ENCODE assay signal across 30 mouse cellular contexts in the genomic region with DNA sequence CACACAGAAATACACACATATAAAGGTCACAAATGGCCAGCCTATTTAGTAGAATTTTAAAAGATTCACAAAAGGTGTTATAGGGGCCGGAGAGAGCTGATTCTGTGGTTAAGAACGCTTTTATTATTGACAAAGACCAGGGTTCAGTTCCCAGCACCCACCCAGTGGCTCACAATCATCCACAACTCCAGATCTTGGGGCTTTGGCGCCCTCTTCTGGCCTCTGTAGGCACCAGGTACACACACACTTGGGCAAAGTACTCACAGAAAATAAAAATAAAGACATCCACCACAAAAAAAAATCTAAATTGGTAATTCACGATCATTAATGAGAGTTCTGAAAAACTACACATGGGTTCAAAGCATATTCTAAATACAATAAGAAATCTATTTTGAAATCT. TPM values are rescaled to one million over a fixed set of nuclear protein-coding genes. Genes with fewer than 3 reads are reported as not detected.
A peak's percentile ranks its signal among the peaks of the same experiment; 100 is the strongest.
DNase-seq lines count a peak whose midpoint lies in the region; TF ChIP-seq lines count a peak whose summit lies in the region.
"Had no signal": no experiment of that assay in that cellular context is flagged by ENCODE, and none has a peak within 500 bp of the region (broad histone marks: within the 10 kb centered on the region; RNA-seq: fewer than 3 reads in every experiment).

No protein-coding gene starts in this region.

- peak; percentile 23; the same call in 1 of the 2 replicates for TF ChIP-seq CTCF in gastrocnemius, adult 2 months (IDR thresholded peaks at IDR 0.05)
- TF ChIP-seq CTCF in testis, adult 2 months (IDR thresholded peaks at IDR 0.05; ENCODE audit: control insufficient read depth, insufficient read depth, insufficient replicate concordance, low read depth, low read length) = peak; percentile 22; the same call in 1 of the 2 replicates
- TF ChIP-seq CTCF in bone marrow, adult 2 months (IDR thresholded peaks at IDR 0.05; ENCODE audit: control insufficient read depth, insufficient read depth, low read length) = peak; percentile 19; the same call in 1 of the 2 replicates

- TF ChIP-seq POLR2A in testis, adult 2 months (IDR thresholded peaks at IDR 0.05; ENCODE audit: control insufficient read depth, low read depth, low read length) = no peak
- TF ChIP-seq POLR2A in bone marrow, adult 2 months (IDR thresholded peaks at IDR 0.05; ENCODE audit: borderline replicate concordance, control insufficient read depth, low read depth, low read length) = no peak

- H3K4me3 ChIP-seq in gastrocnemius, adult 2 months = no peak overlapping the region
- no peak overlapping the region for H3K4me3 ChIP-seq in testis, adult 2 months (ENCODE audit: control insufficient read depth, low read depth, low read length)
- no peak overlapping the region for H3K4me3 ChIP-seq in bone marrow, adult 2 months (replicated peaks; ENCODE audit: control insufficient read depth, low read depth, low read length)
- H3K4me3 ChIP-seq: embryonic facial prominence, embryonic 13.5 days; erythroblast, embryonic 14.5 days; forebrain, embryonic 13.5 days; heart, embryonic 15.5 days; hindbrain, embryonic 13.5 days; limb, embryonic 13.5 days; liver, embryonic 15.5 days; neural tube, embryonic 15.5 days had no signal

- intact Hi-C loops in gastrocnemius, adult 2 months (cut with DNase I) = no loop called here

- 75% methylated on average over 4 of the region's 4 CpGs for whole genome bisulfite sequencing in bone marrow, adult 2 months

- H3K4me1 ChIP-seq in testis, adult 2 months (ENCODE audit: control insufficient read depth, insufficient read depth, low read length) = peaks cover 6% of the 10 kb centered on the region
- H3K4me1 ChIP-seq in bone marrow, adult 2 months (ENCODE audit: control insufficient read depth, insufficient read depth, low read length) = no peaks in the 10 kb centered on the region
- H3K4me1 ChIP-seq: heart, embryonic 15.5 days; hindbrain, embryonic 13.5 days; limb, embryonic 13.5 days; liver, embryonic 15.5 days; neural tube, embryonic 15.5 days had no signal

- no peaks in the 10 kb centered on the region for H3K27me3 ChIP-seq in testis, adult 2 months (ENCODE audit: control insufficient read depth, insufficient read depth, low read length)
- H3K27me3 ChIP-seq: embryonic facial prominence, embryonic 13.5 days; forebrain, embryonic 13.5 days; heart, embryonic 15.5 days; hindbrain, embryonic 13.5 days; limb, embryonic 13.5 days; liver, embryonic 15.5 days; neural tube, embryonic 15.5 days had no signal

- no peak overlapping the region for H3K27ac ChIP-seq in gastrocnemius, adult 2 months
- no peak overlapping the region for H3K27ac ChIP-seq in testis, adult 2 months (ENCODE audit: control insufficient read depth, insufficient read depth, low read depth, low read length)
- no peak overlapping the region for H3K27ac ChIP-seq in bone marrow, adult 2 months (ENCODE audit: control insufficient read depth, insufficient read depth, low read depth, low read length, poor library complexity)
- H3K27ac ChIP-seq: embryonic facial prominence, embryonic 13.5 days; forebrain, embryonic 13.5 days; heart, embryonic 15.5 days; hindbrain, embryonic 13.5 days; limb, embryonic 13.5 days; liver, embryonic 15.5 days; macrophage; neural tube, embryonic 15.5 days had no signal

- DNase-seq in gastrocnemius, adult 2 months = no peak
- no peak for DNase-seq in gastrocnemius, postnatal 10 days
- DNase-seq in testis, postnatal 10 days (ENCODE audit: low spot score) = no peak
- no peak for DNase-seq in cerebellum, adult 9-11 months
- DNase-seq in adrenal gland, postnatal 14 days = no peak
- DNase-seq: adrenal gland, adult 8-10 months; cerebellum, adult 2 months; cerebellum, postnatal 36 days; embryo, embryonic 11 days; gastrocnemius, postnatal 36 days; heart, postnatal 36 days; kidney, adult 18-20 months; kidney, postnatal 14 days had no signal

- H3K36me3 ChIP-seq in testis, adult 2 months (ENCODE audit: control insufficient read depth, insufficient read depth, low read length) = no peaks in the 10 kb centered on the region
- H3K36me3 ChIP-seq: embryonic facial prominence, embryonic 13.5 days; heart, embryonic 15.5 days; hindbrain, embryonic 13.5 days; limb, embryonic 13.5 days; liver, embryonic 15.5 days; neural tube, embryonic 15.5 days had no signal

RNA-seq across cellular contexts. Expression of a gene that starts 17.1 kb away (rescaled TPM):
- total RNA-seq in gastrocnemius, adult 2 months (2021) = 10 to 100 TPM; 19.3 to 20.6 TPM
- total RNA-seq in gastrocnemius, postnatal 10 days (2021) = 10 to 100 TPM; 30.5 to 36.6 TPM
- 21.7 and 22.4 TPM in 2 replicates for polyA plus RNA-seq in testis, adult 2 months (2012; rRNA removed)
- 2.6 and 3.0 TPM in 2 replicates for polyA plus RNA-seq in bone marrow, adult 2 months (2011; ENCODE audit: insufficient read depth, insufficient read length, low replicate concordance, missing spikeins)
- total RNA-seq in adrenal gland, postnatal 14 days (2021) = 55.2 and 57.6 TPM in 2 replicates

RNA-seq across cellular contexts. Expression of a gene that starts 43.6 kb away (rescaled TPM):
- total RNA-seq in gastrocnemius, adult 2 months (2021) = not detected
- total RNA-seq in gastrocnemius, postnatal 10 days (2021) = not detected
- 0.10 TPM in 1 of 2 replicates, not detected in the other for polyA plus RNA-seq in testis, adult 2 months (2012; rRNA removed)
- polyA plus RNA-seq in bone marrow, adult 2 months (2011; ENCODE audit: insufficient read depth, insufficient read length, low replicate concordance, missing spikeins) = not detected in 2 replicates
- not detected in 2 replicates for total RNA-seq in adrenal gland, postnatal 14 days (2021)
- total RNA-seq: adrenal gland, adult 8-10 months; gastrocnemius, postnatal 36 days; heart, adult 8-10 months; heart, postnatal 36 days; layer of hippocampus, adult 8-10 months; left cerebral cortex, postnatal 14 days; midbrain, postnatal 0 days had no signal
- polyA plus RNA-seq: cerebellum, adult 2 months; embryonic facial prominence, embryonic 13.5 days; erythroblast, embryonic 14.5 days; forebrain, embryonic 13.5 days; hindbrain, embryonic 13.5 days; limb, embryonic 13.5 days; liver, embryonic 15.5 days; lung, postnatal 0 days; macrophage; midbrain, postnatal 0 days; neural tube, embryonic 15.5 days; stomach, embryonic 16.5 days had no signal
